Mouse (Mus musculus) cortical plate, adult 2 months (tissue): ENCODE results near the gene Mecr.

Experiments
- CTCF ChIP-seq: fragments of 200-500 bp; IDR thresholded peaks from 2 replicates; pipeline ENCODE4 v1.5.1; 2011; ENCODE audit warnings: mild to moderate bottlenecking, control low read depth, low read length; ENCODE audit not compliant: insufficient read depth; ENCODE audit errors: extremely low read depth
- POLR2A ChIP-seq: fragments of 200-500 bp; IDR thresholded peaks from 2 replicates; pipeline ENCODE4 v1.6.1; 2011; ENCODE audit warnings: mild to moderate bottlenecking, low read length, control low read depth; ENCODE audit not compliant: insufficient read depth; ENCODE audit errors: extremely low read depth

- TF ChIP-seq POLR2A: no peak
- TF ChIP-seq CTCF: no peak
These were observed 44.3 kb upstream of the Mecr start for GRCm38 (mm10) chr4:131798968-131799367.
